Mouse (Mus musculus): ENCODE data around the gene Dars.
"Not testable (repeated sequence)": the region's sequence is repeated elsewhere in the genome, so short reads cannot be mapped to it uniquely, and the experiment has no call there.

The Dars gene

DNA sequence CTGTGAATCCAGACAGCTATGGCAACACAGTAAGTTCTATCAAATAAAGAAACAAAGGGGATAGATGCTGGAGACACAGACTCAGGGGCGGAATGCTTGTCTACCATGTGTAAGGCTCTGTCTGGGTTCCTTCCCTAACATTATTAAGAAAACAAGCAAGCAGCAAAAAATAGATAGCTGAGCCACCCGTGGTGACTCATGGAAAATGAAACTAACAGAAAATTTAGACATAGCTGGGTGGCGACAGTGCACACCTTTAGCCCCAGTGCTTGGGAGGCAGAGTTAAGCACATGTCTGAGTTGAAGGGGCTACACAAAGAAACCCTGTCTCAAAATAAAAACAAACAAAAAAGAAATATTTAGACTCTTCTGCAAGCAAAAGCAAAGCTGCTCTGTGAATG, 59.7 kb downstream of the Dars start:
- DNase-seq (ENCODE audit: inconsistent age in 2 of 2, low spot score in 1 of 2) = peak; percentile 27 to 78

DNA sequence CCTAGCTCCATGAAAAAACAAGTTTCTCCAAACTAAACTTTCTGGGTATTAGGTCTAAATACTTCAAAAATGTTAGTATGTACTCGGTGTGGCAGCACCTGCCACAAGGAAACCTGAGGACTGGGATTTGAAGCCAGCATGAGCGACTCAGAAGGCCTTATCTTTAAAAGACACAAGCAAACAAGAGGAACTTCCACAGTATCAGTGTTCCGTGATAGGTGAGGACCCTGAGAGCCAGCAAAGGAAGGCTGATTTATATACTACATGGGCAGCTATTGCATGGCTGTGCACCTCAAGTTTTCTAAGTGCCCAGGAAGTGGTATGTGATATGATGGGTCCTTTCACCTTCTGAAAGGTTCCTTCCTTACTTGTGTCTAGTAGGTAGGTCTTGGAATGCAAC, 64.1 kb downstream of the Dars start:
- no peak for DNase-seq (ENCODE audit: inconsistent age in 2 of 2, low spot score in 1 of 2)

DNA sequence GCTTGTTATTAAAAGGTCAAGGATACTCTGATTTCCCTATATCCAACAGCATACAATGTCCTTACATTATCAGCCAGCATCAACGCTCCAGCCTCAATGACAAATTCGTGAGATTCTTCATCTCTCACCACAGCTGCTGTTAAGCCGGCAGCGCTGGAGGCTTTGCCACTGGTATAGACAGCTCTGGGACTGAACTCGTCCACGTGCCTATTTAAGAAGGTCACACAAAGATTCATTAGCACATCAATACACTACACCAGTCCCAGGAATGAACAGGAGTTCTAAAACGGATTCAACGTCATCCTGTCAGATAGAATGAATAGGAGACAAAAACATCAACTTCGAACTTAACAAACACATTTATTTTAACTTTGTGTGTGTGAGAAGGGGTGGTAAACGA, 72.9 kb downstream of the Dars start:
- no peak for DNase-seq (ENCODE audit: inconsistent age in 2 of 2, low spot score in 1 of 2)

DNA sequence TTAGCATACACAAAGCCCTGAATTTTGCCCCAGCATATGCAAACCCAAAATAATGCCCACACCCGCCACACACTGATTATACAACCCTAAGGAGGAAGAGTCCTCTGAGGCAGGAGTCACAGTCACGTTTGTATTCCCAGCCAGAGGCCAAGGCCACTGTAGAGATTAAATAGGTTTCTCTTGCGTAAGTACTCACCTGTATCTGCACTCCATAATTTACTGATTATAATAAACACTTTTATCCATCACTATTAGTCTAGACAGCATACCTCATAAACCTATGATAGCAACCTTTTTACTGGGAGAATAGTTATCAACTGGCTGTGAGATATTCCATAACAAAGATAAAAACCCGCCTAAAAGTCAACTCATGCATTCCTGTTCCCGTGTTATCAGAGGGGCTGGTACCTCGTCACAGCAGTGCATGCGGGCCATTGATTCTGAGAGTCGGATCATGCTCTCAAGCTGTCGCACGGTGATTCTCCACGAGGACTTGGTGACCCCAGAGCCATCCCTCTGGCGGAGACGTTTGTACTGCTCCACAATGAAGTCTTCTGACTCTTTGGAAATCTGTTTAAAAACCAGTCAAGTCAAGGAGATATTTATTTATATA, 79.4 kb downstream of the Dars start:
- DNase-seq (ENCODE audit: inconsistent age in 2 of 2, low spot score in 1 of 2) = no peak

DNA sequence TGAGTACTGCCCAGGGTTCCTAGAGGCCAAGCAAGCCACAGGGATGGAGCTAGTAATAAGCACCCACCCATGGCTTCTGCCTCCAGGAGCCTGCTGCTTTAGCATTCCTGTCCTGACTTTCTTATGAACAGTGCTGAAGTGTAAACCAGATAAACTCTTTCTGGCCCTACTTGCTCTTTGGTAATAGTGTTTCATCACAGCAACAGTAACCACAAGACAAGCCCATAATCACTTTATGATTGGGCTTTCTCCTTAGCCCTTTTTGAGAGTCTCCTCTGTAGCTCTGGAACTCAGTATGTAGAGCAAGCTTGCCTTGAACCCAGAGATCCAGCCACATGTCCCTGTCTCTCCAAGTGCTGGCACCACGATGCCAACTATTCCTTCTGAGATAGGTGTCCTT, 86.9 kb downstream of the Dars start:
- DNase-seq (ENCODE audit: inconsistent age in 2 of 2, low spot score in 1 of 2) = no peak

DNA sequence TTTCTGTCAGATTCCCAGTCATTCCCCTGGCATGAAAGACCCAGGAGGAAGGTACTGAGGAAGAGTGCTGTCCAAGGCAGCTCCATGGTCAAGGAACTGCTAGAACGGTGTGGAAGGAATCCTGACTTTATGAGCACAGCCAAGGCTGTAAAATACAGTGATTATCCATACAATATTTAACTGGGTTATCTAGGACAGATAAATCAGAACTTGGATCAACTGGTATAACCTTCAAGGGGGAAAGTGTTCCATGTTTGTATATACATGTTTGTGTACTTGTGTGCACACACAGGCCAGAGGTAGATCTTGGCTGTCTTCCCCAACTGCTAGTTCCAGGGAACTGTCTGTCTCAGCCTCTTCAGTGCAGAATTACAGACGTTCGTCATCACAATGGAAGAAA, 89.0 kb downstream of the Dars start, which contains the start of gene Lct:
Gene Lct, minus strand, starts transcription at position 101 of the 400 bp plus-strand sequence.
- no peak for DNase-seq (ENCODE audit: inconsistent age in 2 of 2, low spot score in 1 of 2)

DNA sequence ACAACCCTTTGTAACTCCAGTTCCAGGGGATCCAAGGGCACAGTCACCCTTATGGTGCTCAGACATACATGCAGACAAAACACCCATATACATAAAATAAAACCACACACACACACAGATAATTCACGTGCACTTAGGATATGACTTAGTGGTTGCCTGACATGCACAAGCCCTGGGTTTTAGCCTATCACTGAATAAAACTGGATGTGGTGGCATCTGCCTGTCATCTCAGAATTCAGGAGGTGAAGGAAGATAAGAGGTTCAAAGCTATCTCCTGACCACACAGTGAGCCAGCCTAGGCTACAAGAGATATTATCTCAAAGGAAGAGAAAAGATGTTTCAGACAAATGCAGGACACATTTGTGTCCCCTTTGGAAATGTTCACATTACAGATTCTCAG, 90.0 kb downstream of the Dars start:
- no peak for DNase-seq (ENCODE audit: inconsistent age in 2 of 2, low spot score in 1 of 2)

DNA sequence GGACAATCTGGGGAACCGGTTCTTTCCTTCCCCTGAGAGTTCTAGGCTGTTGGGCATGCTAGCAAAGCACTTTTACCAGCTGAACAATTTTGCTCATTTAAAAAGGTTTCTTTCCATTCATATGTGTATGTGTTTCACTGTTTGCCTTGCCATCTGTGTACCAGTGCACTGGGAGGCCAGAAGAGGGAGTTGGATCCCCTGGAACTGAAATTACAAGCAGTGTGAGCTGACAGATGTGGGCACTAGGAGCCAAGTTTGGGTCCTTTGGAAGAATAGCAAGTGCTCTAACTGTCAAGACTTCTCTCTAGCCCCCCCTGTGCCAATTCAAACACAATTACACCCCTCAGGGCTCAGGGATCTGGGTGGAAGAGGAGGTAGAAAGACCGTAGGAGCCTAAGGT, 92.4 kb downstream of the Dars start:
- no peak for DNase-seq (ENCODE audit: inconsistent age in 2 of 2, low spot score in 1 of 2)

DNA sequence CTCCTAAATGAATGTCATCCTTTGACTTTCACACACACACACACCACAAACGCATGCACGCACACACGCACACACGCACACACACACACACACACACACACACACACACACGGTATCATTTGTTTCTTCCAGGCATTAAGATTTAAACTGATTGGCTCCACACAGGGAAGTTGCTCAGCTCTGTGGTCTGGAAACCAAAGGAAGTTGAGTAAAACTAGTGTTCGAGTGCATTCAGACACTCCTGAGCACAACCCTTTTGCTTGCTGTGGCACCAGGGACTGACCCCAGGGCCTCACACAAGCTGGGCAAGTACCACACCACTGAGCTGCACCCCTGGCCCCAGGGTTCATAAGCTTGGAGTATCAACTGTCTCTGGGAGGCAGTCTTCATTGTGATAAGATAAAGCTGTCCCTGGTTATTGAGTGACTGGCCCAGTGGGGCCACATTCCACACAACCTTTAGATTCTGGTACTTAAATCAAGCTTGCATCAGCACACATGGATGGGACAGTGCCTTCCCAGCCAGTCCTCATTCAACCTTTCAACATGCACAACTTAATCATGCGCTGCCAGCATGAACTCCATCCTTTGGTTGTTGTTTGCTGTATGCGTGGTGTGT, 94.0 kb downstream of the Dars start:
- DNase-seq (ENCODE audit: inconsistent age in 2 of 2, low spot score in 1 of 2) = no peak

DNA sequence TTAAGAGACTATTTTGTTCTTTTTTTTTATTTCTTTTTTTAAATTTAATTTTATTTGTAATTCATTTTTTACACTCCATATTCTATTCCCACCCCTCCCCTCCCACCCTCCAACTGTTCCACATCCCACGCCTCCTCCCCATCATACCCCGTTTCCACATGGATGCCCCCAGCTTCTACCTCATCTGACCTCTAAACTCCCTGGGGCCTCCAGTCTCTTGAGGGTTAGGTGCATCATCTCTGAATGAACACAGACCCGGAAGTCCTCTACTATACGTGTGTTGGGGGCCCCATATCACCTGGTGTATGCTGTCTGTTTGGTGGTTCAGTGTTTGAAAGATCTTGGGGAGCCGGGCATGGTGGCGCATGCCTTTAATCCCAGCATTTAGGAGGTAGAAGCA, 97.9 kb downstream of the Dars start:
- not testable (repeated sequence) for DNase-seq (ENCODE audit: inconsistent age in 2 of 2, low spot score in 1 of 2)

DNA sequence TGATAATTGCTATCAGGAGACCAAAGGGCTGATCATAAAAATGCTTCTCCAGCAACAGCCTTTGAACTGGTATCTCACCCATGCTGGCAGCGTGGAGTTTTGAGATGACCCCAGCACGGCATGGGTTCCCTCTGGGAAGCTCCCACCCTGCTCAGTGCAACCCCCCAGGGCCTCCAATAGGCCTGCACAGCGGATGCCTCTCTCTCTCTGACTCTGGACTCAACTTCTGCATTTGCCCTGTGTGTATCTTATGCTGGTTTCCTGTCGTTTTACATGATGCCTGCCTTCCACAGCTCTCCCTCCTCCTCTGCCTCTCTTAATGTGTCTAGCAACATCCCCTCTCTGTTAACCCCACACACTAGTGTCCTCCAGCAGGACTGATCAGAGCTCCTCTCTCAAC, 102.5 kb downstream of the Dars start:
- no peak for DNase-seq (ENCODE audit: inconsistent age in 2 of 2, low spot score in 1 of 2)
